Mouse (Mus musculus): ENCODE results near the gene Fuz. TPM values are rescaled to one million over a fixed set of nuclear protein-coding genes. Genes with fewer than 3 reads are reported as not detected.

Fuz gene
- 47.7 and 54.0 TPM in 2 replicates for polyA plus RNA-seq (2012; rRNA removed)

GRCm38 (mm10) chr7:44895593-44896434, at the start of gene Fuz:
Gene Fuz (plus strand): TSS chr7:44896079.

GRCm38 (mm10) chr7:44848561-44849415, 47.1 kb upstream of the Fuz start, which contains the start of the genes Akt1s1 and Tbc1d17:
Gene Akt1s1 (plus strand): TSS chr7:44848991.
Gene Tbc1d17 (minus strand): TSS chr7:44849079.

GRCm38 (mm10) chr7:44857042-44857552, 38.8 kb upstream of the Fuz start, which contains the start of gene Pnkp:
Gene Pnkp (plus strand): TSS chr7:44857139.

GRCm38 (mm10) chr7:44869697-44870528, 26.0 kb upstream of the Fuz start, which contains the start of gene Ptov1:
Gene Ptov1 (minus strand): TSS chr7:44869788.

GRCm38 (mm10) chr7:44892276-44892921, 3.5 kb upstream of the Fuz start, which contains the start of gene Med25:
Gene Med25 (minus strand): TSS chr7:44892712.

GRCm38 (mm10) chr7:44929204-44930151, 33.6 kb downstream of the Fuz start, which contains the start of gene Ap2a1:
Gene Ap2a1 (minus strand): TSS chr7:44929496.

GRCm38 (mm10) chr7:44942904-44943303, 47.0 kb downstream of the Fuz start, which contains the start of gene Tsks:
Gene Tsks (plus strand): TSS chr7:44943204.

Other genes with a start within 250 kb of the Fuz start
- gene Myh14, start 225.2 kb upstream of the Fuz start, polyA plus RNA-seq (2012; rRNA removed), result 37.3 and 39.8 TPM in 2 replicates
- gene Izumo2, start 187.3 kb upstream of the Fuz start, polyA plus RNA-seq (2012; rRNA removed), result not detected in 2 replicates
- gene Vrk3, start 147.7 kb upstream of the Fuz start, polyA plus RNA-seq (2012; rRNA removed), result 12.6 and 15.6 TPM in 2 replicates
- 0.02 TPM in 1 of 2 replicates, not detected in the other for gene Zfp473, start 145.0 kb upstream of the Fuz start, polyA plus RNA-seq (2012; rRNA removed)
- gene Nup62, start 80.0 kb upstream of the Fuz start, polyA plus RNA-seq (2012; rRNA removed), result 35.4 and 38.0 TPM in 2 replicates
- gene Il4i1, start 79.7 kb upstream of the Fuz start, polyA plus RNA-seq (2012; rRNA removed), result 1.5 and 4.5 TPM in 2 replicates
- 166 and 337 TPM in 2 replicates for gene Atf5, start 79.4 kb upstream of the Fuz start, polyA plus RNA-seq (2012; rRNA removed)
- 92.9 and 317 TPM in 2 replicates for gene Akt1s1, start 47.1 kb upstream of the Fuz start, polyA plus RNA-seq (2012; rRNA removed)
- gene Tbc1d17, start 47.0 kb upstream of the Fuz start, polyA plus RNA-seq (2012; rRNA removed), result 50.9 and 54.2 TPM in 2 replicates
- 25.5 and 34.7 TPM in 2 replicates for gene Pnkp, start 38.9 kb upstream of the Fuz start, polyA plus RNA-seq (2012; rRNA removed)
- gene Ptov1, start 26.3 kb upstream of the Fuz start, polyA plus RNA-seq (2012; rRNA removed), result 136 and 176 TPM in 2 replicates
- 129 and 224 TPM in 2 replicates for gene Med25, start 3.4 kb upstream of the Fuz start, polyA plus RNA-seq (2012; rRNA removed)
- 46.2 and 50.4 TPM in 2 replicates for gene Ap2a1, start 33.4 kb downstream of the Fuz start, polyA plus RNA-seq (2012; rRNA removed)
- gene Tsks, start 47.1 kb downstream of the Fuz start, polyA plus RNA-seq (2012; rRNA removed), result not detected in 2 replicates
- 8.3 and 10.7 TPM in 2 replicates for gene Cpt1c, start 78.8 kb downstream of the Fuz start, polyA plus RNA-seq (2012; rRNA removed)
- 35.4 and 37.3 TPM in 2 replicates for gene Prmt1, start 90.5 kb downstream of the Fuz start, polyA plus RNA-seq (2012; rRNA removed)
- 42.0 and 48.4 TPM in 2 replicates for gene Irf3, start 101.6 kb downstream of the Fuz start, polyA plus RNA-seq (2012; rRNA removed)
- gene Bcl2l12, start 102.6 kb downstream of the Fuz start, polyA plus RNA-seq (2012; rRNA removed), result 15.0 and 16.7 TPM in 2 replicates
- gene Scaf1, start 120.3 kb downstream of the Fuz start, polyA plus RNA-seq (2012; rRNA removed), result 39.9 and 41.0 TPM in 2 replicates
- 83.5 and 105 TPM in 2 replicates for gene Rras, start 121.9 kb downstream of the Fuz start, polyA plus RNA-seq (2012; rRNA removed)
- 6.7 and 6.9 TPM in 2 replicates for gene Prr12, start 156.8 kb downstream of the Fuz start, polyA plus RNA-seq (2012; rRNA removed)
- gene Nosip, start 166.3 kb downstream of the Fuz start, polyA plus RNA-seq (2012; rRNA removed), result 34.9 and 38.4 TPM in 2 replicates
- 87.1 and 134 TPM in 2 replicates for gene Prrg2, start 166.6 kb downstream of the Fuz start, polyA plus RNA-seq (2012; rRNA removed)
- gene Rcn3, start 196.1 kb downstream of the Fuz start, polyA plus RNA-seq (2012; rRNA removed), result 91.6 and 110 TPM in 2 replicates
- gene Fcgrt, start 207.8 kb downstream of the Fuz start, polyA plus RNA-seq (2012; rRNA removed), result 25.6 and 32.7 TPM in 2 replicates
- gene Rps11, start 228.4 kb downstream of the Fuz start, polyA plus RNA-seq (2012; rRNA removed), result 64.2 and 69.2 TPM in 2 replicates
- 383 and 516 TPM in 2 replicates for gene Rpl13a, start 232.7 kb downstream of the Fuz start, polyA plus RNA-seq (2012; rRNA removed)
- gene Gm45713, start 240.2 kb downstream of the Fuz start, polyA plus RNA-seq (2012; rRNA removed), result 0.29 TPM in 1 of 2 replicates, not detected in the other
- gene Flt3l, start 240.4 kb downstream of the Fuz start, polyA plus RNA-seq (2012; rRNA removed), result 13.0 and 17.0 TPM in 2 replicates